Mouse (Mus musculus): ENCODE results near the gene Stab2. TPM values are rescaled to one million over a fixed set of nuclear protein-coding genes. Genes with fewer than 3 reads are reported as not detected.

Gene Stab2
- polyA plus RNA-seq (2012; rRNA removed): 1.9 and 2.2 TPM in 2 replicates

DNA sequence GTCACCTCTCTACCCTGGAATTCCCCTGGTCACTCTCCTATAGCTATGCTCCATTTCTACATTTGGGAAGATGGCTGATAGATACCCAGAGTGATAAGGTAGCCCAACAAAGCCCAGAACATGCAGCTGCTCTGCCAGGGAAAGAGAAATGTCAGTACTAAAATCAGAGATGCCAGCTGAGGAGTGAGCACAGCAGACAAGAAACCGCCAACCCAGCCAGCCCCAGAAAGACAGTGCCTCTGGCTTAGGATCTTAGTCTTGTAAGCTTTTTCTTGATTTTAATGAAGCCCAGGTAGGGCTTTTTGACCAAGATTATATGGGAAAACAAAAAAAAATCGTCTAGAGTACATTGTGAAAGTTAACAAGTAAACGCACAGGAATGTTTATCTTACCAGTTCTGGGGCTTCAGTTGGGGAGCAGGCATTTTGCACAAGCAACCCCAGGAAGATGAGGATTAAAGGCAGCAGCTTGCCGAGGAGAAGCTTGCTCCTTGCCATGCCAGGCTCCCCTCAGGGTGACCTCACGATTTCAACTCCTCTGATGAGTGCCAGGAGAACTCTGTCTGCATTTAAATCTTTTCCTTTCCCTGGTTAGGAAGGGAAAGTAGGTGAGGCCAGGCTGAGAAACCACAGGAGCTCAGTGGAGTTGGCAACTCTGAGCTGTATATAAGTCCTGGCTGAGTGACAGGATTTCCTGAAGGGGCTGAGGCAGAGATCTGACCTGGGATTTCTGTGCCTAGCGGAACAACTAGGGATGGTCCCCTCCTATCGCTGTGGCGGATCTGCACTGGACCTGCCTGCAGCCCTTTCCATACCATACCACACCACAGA, at the start of gene Stab2:
Gene Stab2, minus strand, starts transcription at position 641 of the 830 bp plus-strand sequence.

Other genes starting within 250 kb of the Stab2 start
- gene Gm49358, start 244.1 kb downstream of the Stab2 start, polyA plus RNA-seq (2012; rRNA removed): not detected in 2 replicates
- 20.0 and 22.5 TPM in 2 replicates for gene Nt5dc3, start 229.0 kb downstream of the Stab2 start, polyA plus RNA-seq (2012; rRNA removed)
- not detected in 2 replicates for gene 1700113H08Rik, start 50.0 kb upstream of the Stab2 start, polyA plus RNA-seq (2012; rRNA removed)

Measured in ovary, adult 2 months (tissue).